Mouse (Mus musculus): Measurements from ENCODE around the gene Orm2. TPM values are rescaled to one million over a fixed set of nuclear protein-coding genes. Genes with fewer than 3 reads are reported as not detected.
A peak's percentile ranks its signal among the peaks of the same experiment; 100 is the strongest.

Gene Orm2
- total and polyA plus RNA-seq, 3 experiments, result not detected

DNA sequence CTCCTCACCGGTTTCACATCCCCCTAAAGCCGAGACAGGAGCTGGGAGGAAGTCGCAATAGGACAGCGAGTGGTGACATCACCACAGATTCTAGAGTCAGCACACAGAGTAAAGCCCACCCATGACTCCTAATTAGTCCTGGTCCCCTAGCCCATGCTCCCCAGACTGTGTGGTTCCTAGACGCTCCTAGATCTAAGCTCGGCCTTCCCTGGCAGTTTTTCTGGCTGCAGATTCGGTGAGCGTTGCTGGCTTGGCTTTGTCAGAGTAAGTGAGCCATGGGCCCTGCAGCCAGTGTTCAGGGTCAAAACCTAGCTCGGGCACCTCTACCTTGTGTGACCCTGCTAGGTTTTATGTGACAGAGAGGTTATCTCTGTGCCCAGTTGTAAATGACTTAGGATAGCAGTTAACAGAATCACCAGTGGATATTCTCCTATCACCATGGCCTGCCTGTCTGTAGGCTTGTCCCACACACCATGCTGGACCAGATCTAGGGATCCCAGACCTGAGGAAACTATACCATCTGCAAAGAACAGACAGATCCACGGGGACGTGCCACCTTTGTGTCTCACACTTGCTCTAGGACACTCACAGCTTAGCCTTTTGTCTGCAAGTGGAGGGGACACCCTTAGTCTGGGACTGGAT, 27.8 kb downstream of the Orm2 start:
- no peaks in the 10 kb centered on the region for H3K9me3 ChIP-seq (replicated peaks; ENCODE audit: low read length)
- no peaks in the 10 kb centered on the region for H3K27me3 ChIP-seq (replicated peaks)
- H3K27ac ChIP-seq (ENCODE audit: insufficient read depth, low read depth), result peak overlapping the region; percentile 98

DNA sequence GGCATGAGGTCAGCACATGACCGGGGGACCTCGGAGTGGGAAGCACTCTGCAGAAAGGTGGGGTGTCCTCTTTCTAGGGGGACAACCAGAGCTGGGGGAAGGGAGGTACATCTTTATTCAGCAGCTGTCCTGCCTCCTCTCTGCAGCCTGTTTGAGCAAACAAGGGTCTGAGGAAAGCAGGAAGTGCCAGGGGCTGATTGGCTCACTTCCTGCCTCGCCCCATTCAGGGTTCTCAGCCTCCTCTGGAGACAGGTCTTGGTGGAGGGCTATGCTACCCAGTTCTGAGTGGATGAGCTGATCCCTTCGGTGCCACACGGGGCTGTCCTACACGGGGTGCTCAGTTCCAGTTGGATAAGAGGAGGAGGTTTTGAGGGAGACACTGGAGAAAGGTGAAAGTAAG, 29.1 kb downstream of the Orm2 start:
- Histone ChIP-seq H3K9me3 (replicated peaks; ENCODE audit: low read length) (no peaks in the 10 kb centered on the region), H3K27ac (ENCODE audit: insufficient read depth, low read depth) (peak overlapping the region; percentile 98), H3K27me3 (replicated peaks) (no peaks in the 10 kb centered on the region), H3K36me3 (replicated peaks in 1 of 2; ENCODE audit: control insufficient read depth in 1 of 2, insufficient read depth in 1 of 2, low read length in 1 of 2) (peaks cover 80 to 94% of the 10 kb centered on the region in 2 experiments), H3K4me2 (ENCODE audit: insufficient read depth, low read depth, poor library complexity, severe bottlenecking) (no peak overlapping the region), H3K79me2 (replicated peaks; ENCODE audit: control insufficient read depth, extremely low read depth, insufficient read depth, poor library complexity, severe bottlenecking) (peaks cover 71% of the 10 kb centered on the region), H3K4me3 (replicated peaks in 1 of 3; ENCODE audit: low read depth in 2 of 3, low read length in 2 of 3, poor library complexity in 1 of 3) (no peak overlapping the region), H3K4me1 (ENCODE audit: control insufficient read depth in 1 of 2, insufficient read depth in 2 of 2) (peaks cover 57 to 95% of the 10 kb centered on the region in 2 experiments), H3K9ac (ENCODE audit: insufficient read depth, low read depth) (no peak overlapping the region)
- in situ Hi-C loops (cut with MboI; ENCODE audit: low pct_ligation_motif_present, low pct_unique_long_range_greater_than_20kb, low sequenced_read_pairs) (no loop called here), dilution Hi-C loops (cut with MboI; ENCODE audit: extremely low pct_ligation_motif_present, extremely low pct_unique_long_range_greater_than_20kb, low sequenced_read_pairs) (no loop called here)
- TF ChIP-seq CHD1 (IDR thresholded peaks at IDR 0.05; ENCODE audit: low read depth, low read length) (no peak), USF1 (IDR thresholded peaks at IDR 0.05; ENCODE audit: low read depth, low read length) (no peak), KAT2A (IDR thresholded peaks at IDR 0.05; ENCODE audit: insufficient replicate concordance, low read length) (no peak), MAX (IDR thresholded peaks at IDR 0.05; ENCODE audit: low read length) (no peak), ELF1 (IDR thresholded peaks at IDR 0.05; ENCODE audit: low read depth, low read length) (peak; percentile 59), CTCF (conservative IDR thresholded peaks at IDR 0.05 in 1 of 2, IDR thresholded peaks at IDR 0.05 in 1 of 2; ENCODE audit: low read depth in 2 of 2, low read length in 2 of 2) (no peak)
- no peak for DNase-seq (ENCODE audit: extremely low read depth)

More for the DNA sequence above, 27.8 kb downstream of the Orm2 start:
- H3K9ac ChIP-seq (ENCODE audit: insufficient read depth, low read depth), result no peak overlapping the region
- H3K4me2 ChIP-seq (ENCODE audit: insufficient read depth, low read depth, poor library complexity, severe bottlenecking), result peak overlapping the region; percentile 52
- TF ChIP-seq E2F4 (IDR thresholded peaks at IDR 0.05; ENCODE audit: insufficient replicate concordance, low read depth, low read length) (no peak), PAX5 (IDR thresholded peaks at IDR 0.05; ENCODE audit: low read length) (no peak), ETS1 (conservative IDR thresholded peaks at IDR 0.05; ENCODE audit: low read depth, low read length) (peak; percentile 44; the same call in 1 of the 2 replicates), TBP (conservative IDR thresholded peaks at IDR 0.05; ENCODE audit: low read depth, low read length) (no peak), SIN3A (IDR thresholded peaks at IDR 0.05; ENCODE audit: low read length) (no peak), USF1 (IDR thresholded peaks at IDR 0.05; ENCODE audit: low read depth, low read length) (no peak), RCOR1 (conservative IDR thresholded peaks at IDR 0.05; ENCODE audit: low read depth, low read length) (no peak), ZNF384 (IDR thresholded peaks at IDR 0.05; ENCODE audit: low read depth, low read length) (no peak), MXI1 (IDR thresholded peaks at IDR 0.05; ENCODE audit: low read depth, low read length) (no peak), SMC3 (IDR thresholded peaks at IDR 0.05; ENCODE audit: low read depth, low read length) (no peak), IRF4 (IDR thresholded peaks at IDR 0.05; ENCODE audit: low read depth, low read length) (peak; percentile 58; the same call in 1 of the 2 replicates), KAT2A (IDR thresholded peaks at IDR 0.05; ENCODE audit: insufficient replicate concordance, low read length) (no peak), BHLHE40 (IDR thresholded peaks at IDR 0.05; ENCODE audit: low read depth, low read length) (no peak), MAX (IDR thresholded peaks at IDR 0.05; ENCODE audit: low read length) (no peak)
- no peak overlapping the region for H3K4me3 ChIP-seq (replicated peaks in 1 of 3; ENCODE audit: low read depth in 2 of 3, low read length in 2 of 3, poor library complexity in 1 of 3)
- DNase-seq (ENCODE audit: extremely low read depth), result no peak
- H3K36me3 ChIP-seq (replicated peaks in 1 of 2; ENCODE audit: control insufficient read depth in 1 of 2, insufficient read depth in 1 of 2, low read length in 1 of 2), result peaks cover 74 to 91% of the 10 kb centered on the region in 2 experiments
- peaks cover 61% of the 10 kb centered on the region for H3K79me2 ChIP-seq (replicated peaks; ENCODE audit: control insufficient read depth, extremely low read depth, insufficient read depth, poor library complexity, severe bottlenecking)
- dilution Hi-C loops (cut with MboI; ENCODE audit: extremely low pct_ligation_motif_present, extremely low pct_unique_long_range_greater_than_20kb, low sequenced_read_pairs) (no loop called here), in situ Hi-C loops (cut with MboI; ENCODE audit: low pct_ligation_motif_present, low pct_unique_long_range_greater_than_20kb, low sequenced_read_pairs) (no loop called here)
- peaks cover 58 to 98% of the 10 kb centered on the region in 2 experiments for H3K4me1 ChIP-seq (ENCODE audit: control insufficient read depth in 1 of 2, insufficient read depth in 2 of 2)

All from CH12.LX (cell line).